Mouse (Mus musculus): ENCODE measurements around the gene Nupr1. TPM values are rescaled to one million over a fixed set of nuclear protein-coding genes. Genes with fewer than 3 reads are reported as not detected.

Gene Nupr1
- total RNA-seq (2012; rRNA removed) (1.8 and 9.5 TPM in 2 replicates), polyA plus RNA-seq (2012; ENCODE audit: insufficient read depth in 1 of 2, insufficient read length in 2 of 2, low read depth in 1 of 2, low replicate concordance in 2 of 2, missing spikeins in 1 of 2) (10 to 100 TPM in 1 of 2 experiments, not detected in 1; 11.0 TPM)

DNA sequence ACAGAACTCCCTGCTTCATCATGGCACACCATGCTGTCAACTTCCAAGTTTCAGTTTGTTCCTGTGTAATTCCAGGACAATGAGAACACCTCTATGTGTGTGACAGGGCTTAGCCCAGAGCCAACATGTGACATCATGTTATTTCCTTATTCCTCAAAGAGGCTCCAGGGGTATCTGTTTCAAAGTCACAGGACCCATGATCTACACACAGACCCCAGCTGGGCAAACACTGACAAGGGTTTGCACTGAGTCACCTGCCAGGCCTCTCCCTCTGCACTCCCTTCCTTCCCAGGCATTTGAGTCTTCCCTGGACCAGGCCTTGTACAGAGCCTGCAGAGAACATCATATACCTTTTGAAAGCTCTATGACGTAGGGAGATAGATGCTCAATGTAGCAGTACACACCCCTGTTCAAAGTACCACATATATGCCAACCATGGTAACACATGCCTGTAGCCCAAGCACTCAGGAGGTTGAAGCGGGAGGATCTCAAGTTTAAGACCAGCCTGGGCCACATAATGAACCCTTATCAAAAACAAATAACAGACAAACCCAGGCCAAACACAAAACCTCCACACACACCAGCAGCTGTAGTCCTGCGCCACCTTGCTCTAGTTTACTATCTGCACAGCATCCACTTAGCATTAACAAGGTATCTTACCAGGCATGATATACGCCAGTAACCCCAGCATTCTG, at the start of gene Nupr1:
Gene Nupr1, minus strand, starts transcription at position 38 of the 695 bp plus-strand sequence.
- Histone ChIP-seq H3K9me3 (replicated peaks; ENCODE audit: insufficient read depth, low read length) (no peaks in the 10 kb centered on the region), H3K4me3 (ENCODE audit: control insufficient read depth in 1 of 2, insufficient read depth in 1 of 2, low read depth in 2 of 2, low read length in 2 of 2) (no peak within 1 kb of the TSS), H3K27ac (ENCODE audit: control insufficient read depth, low read depth, low read length) (no peak within 1 kb of the TSS), H3K79me2 (ENCODE audit: control insufficient read depth, insufficient read depth, low read length, poor library complexity) (no peaks in the 10 kb centered on the region), H3K27me3 (ENCODE audit: control insufficient read depth in 1 of 2, insufficient read depth in 2 of 2, low read length in 2 of 2) (no peaks in the 10 kb centered on the region), H3K4me1 (ENCODE audit: control insufficient read depth in 1 of 2, insufficient read depth in 2 of 2, low read length in 2 of 2) (peaks cover 20 to 35% of the 10 kb centered on the region in 2 experiments), H3K9ac (ENCODE audit: control insufficient read depth, low read depth, low read length, poor library complexity, severe bottlenecking) (no peak within 1 kb of the TSS), H3K36me3 (ENCODE audit: control insufficient read depth in 1 of 2, insufficient read depth in 2 of 2, low read length in 2 of 2) (peaks cover 0 to 22% of the 10 kb centered on the region in 2 experiments; a peak in 2 of 4 replicates)
- no peak for TF ChIP-seq POLR2AphosphoS5 (IDR thresholded peaks at IDR 0.05; ENCODE audit: borderline replicate concordance, low read depth, low read length)
- TF ChIP-seq CTCF (IDR thresholded peaks at IDR 0.05 in 2 of 3, conservative IDR thresholded peaks at IDR 0.05 in 1 of 3; ENCODE audit: control insufficient read depth in 1 of 3, insufficient read depth in 1 of 3, low read depth in 2 of 3, low read length in 3 of 3, poor library complexity in 1 of 3, severe bottlenecking in 1 of 3) = no peak
- TF ChIP-seq MAZ (IDR thresholded peaks at IDR 0.05; ENCODE audit: low read depth, low read length) = no peak
- no peak for TF ChIP-seq HCFC1 (IDR thresholded peaks at IDR 0.05; ENCODE audit: low read depth, low read length)
- no peak for TF ChIP-seq CHD2 (IDR thresholded peaks at IDR 0.05; ENCODE audit: low read length)
- TF ChIP-seq MEF2A (IDR thresholded peaks at IDR 0.05; ENCODE audit: extremely low read depth, insufficient replicate concordance, low read depth, low read length, poor library complexity, severe bottlenecking) = no peak
- TF ChIP-seq NRF1 (IDR thresholded peaks at IDR 0.05; ENCODE audit: insufficient read depth, low read depth, low read length, poor library complexity, severe bottlenecking) = no peak
- no peak for TF ChIP-seq GATA1 (IDR thresholded peaks at IDR 0.05; ENCODE audit: low read depth, low read length)
- no peak for DNase-seq (ENCODE audit: low read depth, low spot score)

DNA sequence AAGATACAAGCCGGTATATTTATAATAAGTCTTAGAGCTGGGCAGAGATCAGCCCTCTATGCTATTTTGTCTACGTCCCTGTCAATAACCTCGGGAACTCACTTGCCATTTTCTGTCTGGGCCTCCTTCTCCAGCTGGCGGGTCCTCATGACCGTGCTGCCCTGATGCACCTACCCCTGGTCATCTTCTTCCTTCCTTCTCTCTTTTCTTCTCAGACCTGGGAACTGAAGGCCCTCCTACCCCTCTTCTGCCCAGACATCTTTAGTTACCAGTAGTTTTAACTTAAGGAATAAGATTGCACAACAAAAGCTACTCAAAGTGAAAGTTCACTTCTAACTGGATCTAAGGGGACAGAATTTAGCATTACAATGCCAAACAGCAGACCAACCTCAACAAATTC, 49.0 kb upstream of the Nupr1 start:
- no peaks in the 10 kb centered on the region for H3K27me3 ChIP-seq (ENCODE audit: control insufficient read depth in 1 of 2, insufficient read depth in 2 of 2, low read length in 2 of 2)
- TF ChIP-seq UBTF (IDR thresholded peaks at IDR 0.05; ENCODE audit: borderline replicate concordance, insufficient read depth, low read depth, low read length) = no peak
- no peak for TF ChIP-seq CHD1 (IDR thresholded peaks at IDR 0.05; ENCODE audit: low read depth, low read length)
- TF ChIP-seq MAZ (IDR thresholded peaks at IDR 0.05; ENCODE audit: low read depth, low read length) = no peak
- TF ChIP-seq USF2 (IDR thresholded peaks at IDR 0.05; ENCODE audit: borderline replicate concordance in 1 of 2, insufficient read depth in 1 of 2, low read depth in 1 of 2, low read length in 2 of 2) = no peak
- no peak for TF ChIP-seq MEF2A (IDR thresholded peaks at IDR 0.05; ENCODE audit: extremely low read depth, insufficient replicate concordance, low read depth, low read length, poor library complexity, severe bottlenecking)
- TF ChIP-seq HCFC1 (IDR thresholded peaks at IDR 0.05; ENCODE audit: low read depth, low read length) = no peak
- TF ChIP-seq SIN3A (IDR thresholded peaks at IDR 0.05; ENCODE audit: low read length) = no peak
- no peak for TF ChIP-seq USF1 (IDR thresholded peaks at IDR 0.05; ENCODE audit: low read depth, low read length)
- no peak for TF ChIP-seq KAT2A (conservative IDR thresholded peaks at IDR 0.05; ENCODE audit: low read depth, low read length)
- no peak for TF ChIP-seq MYC (IDR thresholded peaks at IDR 0.05; ENCODE audit: low read depth, low read length)
- no peak for TF ChIP-seq RCOR1 (IDR thresholded peaks at IDR 0.05; ENCODE audit: low read depth, low read length)
- no peak for TF ChIP-seq BHLHE40 (IDR thresholded peaks at IDR 0.05; ENCODE audit: borderline replicate concordance, low read depth, low read length)
- no peaks in the 10 kb centered on the region; a peak in 1 of 4 replicates for H3K36me3 ChIP-seq (ENCODE audit: control insufficient read depth in 1 of 2, insufficient read depth in 2 of 2, low read length in 2 of 2)
- no peak overlapping the region for H3K4me3 ChIP-seq (ENCODE audit: control insufficient read depth in 1 of 2, insufficient read depth in 1 of 2, low read depth in 2 of 2, low read length in 2 of 2)
- no peak overlapping the region for H3K9ac ChIP-seq (ENCODE audit: control insufficient read depth, low read depth, low read length, poor library complexity, severe bottlenecking)
- DNase-seq (ENCODE audit: low read depth, low spot score) = no peak
- no peaks in the 10 kb centered on the region for H3K4me1 ChIP-seq (ENCODE audit: control insufficient read depth in 1 of 2, insufficient read depth in 2 of 2, low read length in 2 of 2)
- H3K27ac ChIP-seq (ENCODE audit: control insufficient read depth, low read depth, low read length) = no peak overlapping the region
- H3K9me3 ChIP-seq (replicated peaks; ENCODE audit: insufficient read depth, low read length) = no peaks in the 10 kb centered on the region
- no peaks in the 10 kb centered on the region for H3K79me2 ChIP-seq (ENCODE audit: control insufficient read depth, insufficient read depth, low read length, poor library complexity)

All from MEL (cell line).